Mouse (Mus musculus) midbrain, embryonic 12.5 days (tissue): ENCODE data around the gene Anapc15. TPM values are rescaled to one million over a fixed set of nuclear protein-coding genes. Genes with fewer than 3 reads are reported as not detected.

Source experiments
- ATAC-seq: fragments of 200-750 bp; cut with Nextera tagmentation; 2 replicates; pipeline ENCODE4 v1.8.0; 2017; ENCODE audit warnings: low read depth, moderate TSS enrichment, moderate library complexity; ENCODE audit not compliant: low FRiP score
- H3K27ac ChIP-seq: fragments of 300-500 bp; sonication (generic); replicated peaks from 2 replicates; pipeline ENCODE4 v1.5.1; 2016; ENCODE audit warnings: mild to moderate bottlenecking
- H3K27me3 ChIP-seq: fragments of 300-500 bp; sonication (generic); 2 replicates; pipeline ENCODE4 v1.6.1; 2016; ENCODE audit warnings: mild to moderate bottlenecking
- H3K36me3 ChIP-seq: fragments of 300-500 bp; sonication (generic); 2 replicates; pipeline ENCODE4 v1.6.1; 2016
- H3K4me1 ChIP-seq: fragments of 300-500 bp; sonication (generic); 2 replicates; pipeline ENCODE4 v1.6.1; 2016
- H3K4me2 ChIP-seq: fragments of 300-500 bp; sonication (generic); replicated peaks from 2 replicates; pipeline ENCODE4 v1.6.1; 2016; ENCODE audit warnings: mild to moderate bottlenecking, moderate library complexity
- H3K4me3 ChIP-seq: fragments of 300-500 bp; sonication (generic); 2 replicates; pipeline ENCODE4 v1.5.1; 2016; ENCODE audit warnings: mild to moderate bottlenecking
- H3K9ac ChIP-seq: fragments of 300-500 bp; sonication (generic); replicated peaks from 2 replicates; pipeline ENCODE4 v1.6.1; 2016; ENCODE audit warnings: mild to moderate bottlenecking, moderate library complexity
- H3K9me3 ChIP-seq: fragments of 300-500 bp; sonication (generic); 2 replicates; pipeline ENCODE4 v1.6.1; 2016; ENCODE audit warnings: mild to moderate bottlenecking
- WGBS: fragments of 180-500 bp; shearing (Covaris S2); methylation state at CpG from one replicate; pipeline ENCODE4 v1.1.7; 2016; 5-methylcytosine and 5-hydroxymethylcytosine counted together
- polyA plus RNA-seq: library from polyadenylated mRNA; unstranded; fragments of >200 nt; fragmentation: Nextera tagmentation; extraction: Ambion mirVana; gene quantifications from 2 replicates; pipeline ENCODE4 v1.2.1, GENCODE M21; 2016

Gene Anapc15
- polyA plus RNA-seq, 1 experiment from 2014 or later: 89.7 TPM

GRCm38 (mm10) chr7:101882413-101883154 lies 19.1 kb downstream of the Anapc15 start:
- H3K36me3 ChIP-seq: no peaks in the 10 kb centered on the region
- H3K4me2 ChIP-seq: no peak overlapping the region
- no peak overlapping the region for H3K9ac ChIP-seq
- no peaks in the 10 kb centered on the region for H3K4me1 ChIP-seq
- 71% methylated on average over 9 of the region's 9 CpGs for WGBS
- no peak for ATAC-seq
- H3K4me3 ChIP-seq: no peak overlapping the region
- no peaks in the 10 kb centered on the region for H3K27me3 ChIP-seq
- H3K27ac ChIP-seq: no peak overlapping the region
- H3K9me3 ChIP-seq: no peaks in the 10 kb centered on the region

DNA sequence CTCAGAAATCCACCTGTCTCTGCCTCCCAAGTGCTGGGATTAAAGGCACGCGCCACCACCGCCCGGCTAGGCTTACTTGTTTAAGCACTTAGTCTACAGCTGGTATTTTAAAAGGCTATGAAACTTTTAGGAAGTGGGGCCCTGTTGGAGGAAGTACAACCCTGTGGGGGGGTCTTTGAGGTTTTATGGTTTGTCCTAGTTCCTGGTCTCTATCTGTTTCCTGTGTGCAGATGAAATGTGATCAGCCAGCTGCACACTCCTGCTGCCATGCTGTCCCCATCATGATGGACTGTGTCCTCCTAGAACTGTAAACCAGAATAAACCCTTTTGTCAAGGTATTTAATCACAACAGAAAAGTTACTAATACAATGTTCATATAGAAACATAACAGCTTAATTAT lies 20.6 kb downstream of the Anapc15 start:
- Histone ChIP-seq H3K4me1 (no peaks in the 10 kb centered on the region), H3K4me3 (no peak overlapping the region), H3K9ac (no peak overlapping the region), H3K4me2 (no peak overlapping the region), H3K27ac (no peak overlapping the region), H3K36me3 (no peaks in the 10 kb centered on the region), H3K27me3 (no peaks in the 10 kb centered on the region), H3K9me3 (no peaks in the 10 kb centered on the region)
- no peak for ATAC-seq
- WGBS: 94% methylated on average over 4 of the region's 4 CpGs

GRCm38 (mm10) chr7:101886274-101886673 lies 22.8 kb downstream of the Anapc15 start:
- WGBS: 91% methylated on average over 6 of the region's 6 CpGs
- no peaks in the 10 kb centered on the region for H3K36me3 ChIP-seq
- no peak overlapping the region; the same call in 1 of the 2 replicates for H3K9ac ChIP-seq
- no peak for ATAC-seq
- no peaks in the 10 kb centered on the region for H3K4me1 ChIP-seq
- H3K4me3 ChIP-seq: no peak overlapping the region
- H3K9me3 ChIP-seq: no peaks in the 10 kb centered on the region
- no peak overlapping the region for H3K27ac ChIP-seq
- H3K4me2 ChIP-seq: no peak overlapping the region
- H3K27me3 ChIP-seq: no peaks in the 10 kb centered on the region

- Histone ChIP-seq H3K4me3 (no peak overlapping the region), H3K27ac (no peak overlapping the region), H3K9ac (no peak overlapping the region), H3K27me3 (no peaks in the 10 kb centered on the region), H3K36me3 (no peaks in the 10 kb centered on the region), H3K9me3 (no peaks in the 10 kb centered on the region), H3K4me2 (no peak overlapping the region), H3K4me1 (no peaks in the 10 kb centered on the region)
- WGBS: 84% methylated on average over 4 of the region's 4 CpGs
- no peak for ATAC-seq
Measured at GRCm38 (mm10) chr7:101888460-101888859, 24.9 kb downstream of the Anapc15 start.

GRCm38 (mm10) chr7:101895695-101896094 lies 32.2 kb downstream of the Anapc15 start:
- 45% methylated on average over 9 of the region's 9 CpGs for WGBS
- H3K36me3 ChIP-seq: no peaks in the 10 kb centered on the region
- peak overlapping the region; percentile 87 for H3K27ac ChIP-seq
- peaks cover 6% of the 10 kb centered on the region for H3K4me1 ChIP-seq
- no peaks in the 10 kb centered on the region for H3K27me3 ChIP-seq
- peak overlapping the region; percentile 62 for H3K4me3 ChIP-seq
- no peaks in the 10 kb centered on the region for H3K9me3 ChIP-seq
- H3K9ac ChIP-seq: peak overlapping the region; percentile 60
- ATAC-seq: no peak
- H3K4me2 ChIP-seq: peak overlapping the region; percentile 53

GRCm38 (mm10) chr7:101896104-101897066 lies 32.9 kb downstream of the Anapc15 start:
- H3K27ac ChIP-seq: peak overlapping the region; percentile 87
- H3K27me3 ChIP-seq: no peaks in the 10 kb centered on the region
- H3K9me3 ChIP-seq: no peaks in the 10 kb centered on the region
- peak; percentile 98 for ATAC-seq
- peak overlapping the region; percentile 53 for H3K4me2 ChIP-seq
- H3K36me3 ChIP-seq: no peaks in the 10 kb centered on the region
- peak overlapping the region; percentile 62 for H3K4me3 ChIP-seq
- H3K4me1 ChIP-seq: peaks cover 6% of the 10 kb centered on the region
- under 1% methylated on average over 57 of the region's 57 CpGs for WGBS
- H3K9ac ChIP-seq: peak overlapping the region; percentile 60

DNA sequence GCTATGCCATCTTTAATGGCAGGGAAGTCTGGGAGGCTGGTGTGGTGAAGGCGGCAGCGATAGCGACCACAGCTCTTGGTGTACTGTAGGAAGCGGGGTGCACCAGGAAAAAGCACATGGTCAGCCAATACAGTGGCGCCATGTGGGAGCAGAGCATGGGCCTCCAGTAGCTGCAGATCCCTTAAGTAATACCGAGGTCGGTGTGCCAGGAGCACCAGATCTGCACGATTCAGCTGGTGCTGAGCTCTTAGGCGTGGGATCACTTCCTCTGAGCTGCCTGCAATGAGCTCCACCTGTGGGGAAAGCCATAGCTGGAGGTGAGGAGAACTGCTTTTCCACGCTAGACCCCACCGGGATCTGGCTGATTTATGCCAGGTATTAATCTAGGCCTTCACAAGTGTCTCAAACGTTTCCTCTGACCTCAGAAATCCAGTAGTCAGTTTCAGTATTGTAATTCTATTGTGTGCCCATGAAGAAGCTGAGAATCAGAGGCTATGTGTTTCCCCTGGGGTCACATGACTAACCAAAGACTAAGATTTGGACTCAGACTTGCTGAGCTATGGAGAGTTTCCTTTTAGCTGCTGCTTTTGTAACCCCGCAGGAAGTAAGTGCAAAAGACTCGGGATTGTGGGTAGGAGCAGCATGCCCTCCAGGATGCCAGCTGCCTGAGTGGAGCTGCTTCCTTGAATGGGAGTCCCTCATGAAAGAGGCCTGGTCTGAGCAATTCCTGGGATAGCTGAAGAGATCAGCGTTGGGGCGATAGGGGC lies 37.0 kb downstream of the Anapc15 start:
- H3K9ac ChIP-seq: no peak overlapping the region
- 92% methylated on average over 16 of the region's 16 CpGs for WGBS
- H3K4me1 ChIP-seq: peaks cover 10% of the 10 kb centered on the region
- no peak overlapping the region for H3K4me3 ChIP-seq
- H3K4me2 ChIP-seq: no peak overlapping the region
- no peaks in the 10 kb centered on the region for H3K9me3 ChIP-seq
- no peaks in the 10 kb centered on the region for H3K27me3 ChIP-seq
- H3K27ac ChIP-seq: no peak overlapping the region
- ATAC-seq: no peak
- peaks cover 12% of the 10 kb centered on the region for H3K36me3 ChIP-seq

DNA sequence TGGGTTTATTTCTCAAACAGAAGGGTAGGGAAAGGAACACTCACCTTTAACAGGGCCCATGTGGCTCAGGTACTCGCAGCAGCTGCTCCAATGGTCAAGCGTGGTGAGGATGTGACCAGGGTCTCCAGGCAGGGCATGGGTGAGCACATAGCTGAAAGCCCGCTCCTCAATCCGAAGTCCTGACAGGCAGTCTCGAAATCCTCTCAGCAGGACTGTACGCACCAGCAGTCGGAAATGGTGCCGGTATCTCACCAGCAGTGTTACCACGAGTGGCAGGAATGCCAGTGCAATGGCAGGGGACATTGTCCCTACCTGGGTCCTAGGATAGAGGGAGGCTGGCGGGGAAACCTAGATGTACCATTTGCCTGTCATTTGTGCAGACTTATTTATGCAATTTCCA lies 38.5 kb downstream of the Anapc15 start:
- Histone ChIP-seq H3K9me3 (no peaks in the 10 kb centered on the region), H3K4me3 (no peak overlapping the region), H3K4me1 (peaks cover 16% of the 10 kb centered on the region), H3K27ac (no peak overlapping the region), H3K4me2 (no peak overlapping the region), H3K36me3 (peaks cover 12% of the 10 kb centered on the region), H3K27me3 (no peaks in the 10 kb centered on the region), H3K9ac (no peak overlapping the region)
- WGBS: 93% methylated on average over 10 of the region's 10 CpGs
- no peak for ATAC-seq

GRCm38 (mm10) chr7:101902846-101903245 lies 39.3 kb downstream of the Anapc15 start:
- peaks cover 17% of the 10 kb centered on the region for H3K4me1 ChIP-seq
- no peak for ATAC-seq
- no peaks in the 10 kb centered on the region for H3K27me3 ChIP-seq
- H3K36me3 ChIP-seq: peaks cover 12% of the 10 kb centered on the region
- no peak overlapping the region for H3K4me3 ChIP-seq
- no peak overlapping the region for H3K27ac ChIP-seq
- no peak overlapping the region for H3K4me2 ChIP-seq
- no peaks in the 10 kb centered on the region for H3K9me3 ChIP-seq
- no peak overlapping the region for H3K9ac ChIP-seq

GRCm38 (mm10) chr7:101905561-101906286 lies 42.2 kb downstream of the Anapc15 start, which contains the start of gene Lamtor1:
Gene Lamtor1, plus strand, starts transcription at chr7:101905904.
- H3K27me3 ChIP-seq: no peaks in the 10 kb centered on the region
- under 1% methylated on average over 57 of the region's 61 CpGs for WGBS
- peak within 1 kb of the TSS; percentile 63 for H3K4me3 ChIP-seq
- ATAC-seq: peak; percentile 98
- peak within 1 kb of the TSS; percentile 67 for H3K4me2 ChIP-seq
- peaks cover 25% of the 10 kb centered on the region for H3K36me3 ChIP-seq
- peaks cover 22% of the 10 kb centered on the region for H3K4me1 ChIP-seq
- H3K9ac ChIP-seq: peak within 1 kb of the TSS; percentile 78
- no peaks in the 10 kb centered on the region for H3K9me3 ChIP-seq
- H3K27ac ChIP-seq: peak within 1 kb of the TSS; percentile 92

GRCm38 (mm10) chr7:101906287-101906681 lies 42.8 kb downstream of the Anapc15 start, which contains the start of gene Tomt:
Gene Tomt, minus strand, starts transcription at chr7:101906359.
- H3K36me3 ChIP-seq: peaks cover 31% of the 10 kb centered on the region
- H3K9ac ChIP-seq: peak within 1 kb of the TSS; percentile 78
- peak within 1 kb of the TSS; percentile 67 for H3K4me2 ChIP-seq
- H3K4me3 ChIP-seq: peak within 1 kb of the TSS; percentile 63
- peaks cover 22% of the 10 kb centered on the region for H3K4me1 ChIP-seq
- WGBS: 21% methylated on average over 11 of the region's 11 CpGs
- no peaks in the 10 kb centered on the region for H3K9me3 ChIP-seq
- H3K27me3 ChIP-seq: no peaks in the 10 kb centered on the region
- peak within 1 kb of the TSS; percentile 92 for H3K27ac ChIP-seq
- no peak for ATAC-seq
